Mouse (Mus musculus): ENCODE results near the gene Doc2b.

DNA sequence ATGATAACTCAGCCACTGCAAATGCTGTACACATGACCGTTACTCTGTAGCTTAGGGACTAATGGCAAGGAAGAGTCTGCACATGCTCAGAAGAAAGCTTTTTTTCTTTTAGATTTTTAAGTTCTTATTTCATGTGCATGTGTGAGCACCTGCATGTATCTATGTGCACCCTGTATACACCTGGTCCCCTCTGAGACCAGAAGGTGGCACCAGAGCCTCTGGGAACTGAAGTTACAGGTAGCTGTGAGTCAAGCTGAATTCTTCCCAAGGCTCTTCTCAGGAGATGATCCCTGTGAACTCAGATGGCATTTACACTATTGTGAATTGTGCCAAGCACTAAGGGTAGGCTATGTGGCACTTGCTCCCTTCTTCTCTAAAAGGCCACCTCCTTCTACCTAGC lies 19.9 kb downstream of the Doc2b start:
- peak; percentile 27; the same call in 1 of the 2 replicates for TF ChIP-seq CTCF (IDR thresholded peaks at IDR 0.05; ENCODE audit: low read depth)
- no peak for TF ChIP-seq EP300 (IDR thresholded peaks at IDR 0.05; ENCODE audit: low read depth)

Measured in liver, postnatal 0 days (tissue).